ENCODE assay signal across 10 mouse cellular contexts in genomic region chr1:55741885-55742284, GRCm38 (mm10).
DNase-seq lines count a peak whose midpoint lies in the region; ATAC-seq and TF ChIP-seq lines count a peak whose summit lies in the region.
"Had no signal": no experiment of that assay in that cellular context is flagged by ENCODE, and none has a peak within 500 bp of the region (broad histone marks: within the 10 kb centered on the region; RNA-seq: fewer than 3 reads in every experiment).

No protein-coding gene starts in this region.

- H3K9ac ChIP-seq in lung, postnatal 0 days (replicated peaks; ENCODE audit: low read depth) = no peak overlapping the region
- no peak overlapping the region for H3K9ac ChIP-seq in intestine, embryonic 15.5 days

- no peak overlapping the region for H3K4me2 ChIP-seq in lung, postnatal 0 days (replicated peaks; ENCODE audit: low read depth, low read length)
- H3K4me2 ChIP-seq in intestine, embryonic 15.5 days (replicated peaks) = no peak overlapping the region

- intact Hi-C loops in gastrocnemius, postnatal 36 days (cut with DNase I) = no loop called here

- no peaks in the 10 kb centered on the region for H3K4me1 ChIP-seq in lung, postnatal 0 days (ENCODE audit: insufficient read depth, low read depth, low read length)
- no peaks in the 10 kb centered on the region for H3K4me1 ChIP-seq in intestine, embryonic 15.5 days (replicated peaks)

- H3K4me3 ChIP-seq in lung, postnatal 0 days (ENCODE audit: low read depth, low read length) = no peak overlapping the region
- no peak overlapping the region for H3K4me3 ChIP-seq in intestine, embryonic 15.5 days (replicated peaks)

- no peak for ATAC-seq in lung, postnatal 0 days
- no peak for ATAC-seq in intestine, embryonic 15.5 days
- ATAC-seq: activated CD4-positive, CD25-positive, alpha-beta regulatory T cell, adult 4 months had no signal

- TF ChIP-seq CTCF in lung, postnatal 0 days (IDR thresholded peaks at IDR 0.05) = no peak

- H3K9me3 ChIP-seq in lung, postnatal 0 days (ENCODE audit: low read length) = no peaks in the 10 kb centered on the region
- H3K9me3 ChIP-seq in intestine, embryonic 15.5 days = no peaks in the 10 kb centered on the region

- H3K36me3 ChIP-seq in lung, postnatal 0 days (ENCODE audit: insufficient read depth, low read length) = no peaks in the 10 kb centered on the region
- H3K36me3 ChIP-seq in intestine, embryonic 15.5 days = no peaks in the 10 kb centered on the region

- H3K27ac ChIP-seq in lung, postnatal 0 days (ENCODE audit: low read length) = no peak overlapping the region
- H3K27ac ChIP-seq in intestine, embryonic 15.5 days = no peak overlapping the region

- TF ChIP-seq EP300 in lung, postnatal 0 days (IDR thresholded peaks at IDR 0.05) = no peak

- WGBS in lung, postnatal 0 days = 49% methylated on average over 3 of the region's 3 CpGs
- WGBS in intestine, embryonic 15.5 days = 50% methylated on average over 3 of the region's 3 CpGs

- no peaks in the 10 kb centered on the region for H3K27me3 ChIP-seq in lung, postnatal 0 days (replicated peaks; ENCODE audit: insufficient read depth, low read length)
- H3K27me3 ChIP-seq in intestine, embryonic 15.5 days (replicated peaks) = no peaks in the 10 kb centered on the region
- H3K27me3 ChIP-seq: CH12.LX had no signal

- peak; percentile 54 for DNase-seq in gastrocnemius, adult 18-20 months (ENCODE audit: low spot score)
- no peak for DNase-seq in gastrocnemius, postnatal 36 days
- peak; percentile 24 for DNase-seq in lung, postnatal 10 days
- no peak for DNase-seq in lung, postnatal 0 days (ENCODE audit: low spot score)
- peak; percentile 27 to 64 for DNase-seq in frontal cortex, adult 2 months (ENCODE audit: extremely low spot score in 1 of 2, low spot score in 1 of 2)
- peak; percentile 77 to 81 for DNase-seq in right cerebral cortex, postnatal 10 days (ENCODE audit: low spot score in 2 of 2)
- no peak for DNase-seq in adrenal gland, postnatal 14 days

Comparison
In these comparisons a context has a peak if more than half of its experiments do, and no peak if none do; other contexts are left out.
1. DNase-seq: peak in gastrocnemius, adult 18-20 months (single experiment), lung, postnatal 10 days (single experiment), frontal cortex, adult 2 months (2 of 2) and right cerebral cortex, postnatal 10 days (2 of 2); none in gastrocnemius, postnatal 36 days (0 of 2), lung, postnatal 0 days (single experiment) and adrenal gland, postnatal 14 days (single experiment).